Mouse (Mus musculus): ENCODE measurements around the gene Rab34.

DNA sequence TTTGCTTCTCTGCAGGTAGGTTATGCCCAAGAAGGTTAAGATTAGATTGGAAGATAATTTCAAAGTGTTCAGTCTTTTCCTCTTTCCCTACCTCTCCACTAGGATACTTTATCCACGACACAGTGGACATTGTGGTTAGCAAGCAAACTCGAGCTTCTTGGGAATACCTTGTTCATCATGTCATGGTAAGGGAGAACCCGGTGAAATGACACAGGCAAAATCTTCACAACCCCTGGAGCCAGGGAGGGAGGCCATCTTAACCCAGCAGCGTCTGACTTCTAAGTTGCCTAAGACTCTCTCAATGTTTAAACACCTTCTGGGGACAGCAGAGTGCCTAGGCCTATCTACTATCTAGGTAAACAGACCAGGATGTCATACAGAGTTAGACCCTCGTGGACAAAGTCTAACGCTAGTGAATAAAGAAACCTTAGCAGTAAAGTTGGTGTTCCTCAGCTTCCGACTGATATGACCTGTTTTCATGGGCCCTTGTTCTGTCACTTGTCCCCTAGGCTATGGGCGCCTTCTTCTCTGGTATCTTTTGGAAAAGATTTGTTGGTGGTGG is 8.7 kb upstream of the Rab34 start:
- TF ChIP-seq POLR2A (IDR thresholded peaks at IDR 0.05; ENCODE audit: low read depth, low read length) (no peak), CTCF (conservative IDR thresholded peaks at IDR 0.05; ENCODE audit: insufficient read depth, insufficient read length, low read depth, low read length) (no peak)
